Mouse (Mus musculus) fat pad, adult 2 months (tissue): ENCODE measurements around the gene Dnmbp.

Experiments
- DNase-seq: peaks from one replicate; pipeline ENCODE4 v3.0.0-alpha.2; 2011; ENCODE audit warnings: low read depth, low spot score; ENCODE audit errors: extremely low read depth

Gene Dnmbp

DNA sequence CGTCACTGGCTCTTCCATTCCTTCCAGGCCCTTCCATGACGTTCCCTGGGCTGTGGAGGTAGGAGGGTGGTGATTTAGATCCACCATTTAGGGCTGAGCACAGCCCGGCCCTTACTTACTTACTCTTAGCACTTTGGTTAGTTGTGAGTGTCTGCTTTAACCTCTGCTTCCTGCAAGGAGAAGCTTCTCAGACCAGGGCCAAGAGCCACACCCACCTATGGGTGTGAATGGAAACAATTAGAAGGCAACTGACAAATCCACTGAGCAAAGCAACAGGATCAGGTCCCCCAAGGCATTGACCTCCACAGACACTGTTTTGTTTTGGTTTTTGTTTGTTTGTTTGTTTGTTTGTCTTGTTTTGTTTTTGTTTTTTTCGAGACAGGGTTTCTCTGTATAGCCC, 130.7 kb downstream of the Dnmbp start:
- DNase-seq: no peak

DNA sequence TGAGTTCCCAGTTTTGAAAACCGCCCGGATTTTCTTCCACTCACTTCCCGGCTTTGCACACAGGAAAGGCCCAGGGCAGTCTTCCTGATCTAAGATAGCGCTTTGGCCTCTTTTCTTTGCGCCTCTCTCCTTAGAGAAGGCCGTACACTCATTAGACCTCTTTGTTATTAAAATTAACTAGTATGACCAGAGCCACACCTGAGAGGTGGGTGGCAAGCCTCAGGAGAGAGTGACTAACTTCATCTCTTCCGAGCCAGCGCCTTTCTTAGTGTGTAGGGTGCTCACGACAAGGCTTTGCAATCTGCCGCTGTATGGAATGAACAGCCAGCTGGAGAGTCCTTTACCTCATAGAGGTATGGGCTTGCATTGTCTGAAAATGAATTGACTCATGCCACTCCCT, 136.1 kb downstream of the Dnmbp start:
- DNase-seq: no peak

- no peak for DNase-seq
These were observed 138.5 kb downstream of the Dnmbp start for GRCm38 (mm10) chr19:43801427-43802051.

- no peak for DNase-seq
These were observed 142.8 kb downstream of the Dnmbp start for GRCm38 (mm10) chr19:43797216-43797615.
